Mouse (Mus musculus) limb, embryonic 10.5 days (tissue): Measurements from ENCODE around the gene Etl4. TPM values are rescaled to one million over a fixed set of nuclear protein-coding genes. Genes with fewer than 3 reads are reported as not detected.

Source experiments
- DNase-seq: peaks from one replicate; pipeline ENCODE4 v3.0.0-alpha.2; 2017; ENCODE audit warnings: low spot score
- H3K27ac ChIP-seq: fragments of 300-500 bp; sonication (generic); 2 replicates; pipeline ENCODE4 v1.5.1; 2016; ENCODE audit warnings: mild to moderate bottlenecking
- H3K27me3 ChIP-seq: fragments of 300-500 bp; sonication (generic); 2 replicates; pipeline ENCODE4 v1.6.1; 2016; ENCODE audit warnings: low read depth, mild to moderate bottlenecking; ENCODE audit not compliant: poor library complexity, severe bottlenecking
- H3K36me3 ChIP-seq: fragments of 300-500 bp; sonication (generic); 2 replicates; pipeline ENCODE4 v1.6.1; 2016; ENCODE audit warnings: mild to moderate bottlenecking, moderate library complexity
- H3K4me1 ChIP-seq: fragments of 300-500 bp; sonication (generic); 2 replicates; pipeline ENCODE4 v1.6.1; 2016
- H3K4me3 ChIP-seq: fragments of 300-500 bp; sonication (generic); 2 replicates; pipeline ENCODE4 v1.5.1; 2016; ENCODE audit warnings: mild to moderate bottlenecking, moderate library complexity
- H3K9me3 ChIP-seq: fragments of 300-500 bp; sonication (generic); replicated peaks from 2 replicates; pipeline ENCODE4 v1.6.1; 2016; ENCODE audit warnings: mild to moderate bottlenecking
- WGBS: fragments of 180-500 bp; shearing (Covaris S2); methylation state at CpG from one replicate; pipeline ENCODE4 v1.1.7; 2016; 5-methylcytosine and 5-hydroxymethylcytosine counted together
- polyA plus RNA-seq: library from polyadenylated mRNA; unstranded; fragments of >200 nt; fragmentation: Nextera tagmentation; extraction: Ambion mirVana; gene quantifications from 2 replicates; pipeline ENCODE4 v1.2.1, GENCODE M21; 2016

Gene Etl4
- polyA plus RNA-seq, 1 experiment from 2014 or later = 13.5 TPM

DNA sequence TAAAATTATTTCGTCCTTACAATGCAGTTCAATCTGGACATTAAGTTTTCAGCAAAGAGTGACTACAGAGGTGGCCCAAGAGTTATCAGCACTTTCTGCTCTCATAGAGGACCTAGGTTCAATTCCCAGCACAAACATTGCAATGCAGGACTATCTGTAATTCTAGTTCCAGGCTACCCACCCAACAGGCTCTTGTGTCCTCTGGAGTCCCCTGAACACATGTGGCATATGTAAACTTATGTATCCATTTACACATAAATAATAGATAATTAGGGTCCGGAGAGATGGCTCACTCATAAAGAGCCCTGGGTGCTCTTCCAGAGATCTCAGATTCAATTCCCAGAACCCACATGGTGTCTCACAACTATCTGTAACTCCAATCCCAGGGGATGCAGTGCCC is 533.2 kb downstream of the Etl4 start:
- Histone ChIP-seq H3K27ac (no peak overlapping the region), H3K9me3 (no peaks in the 10 kb centered on the region), H3K36me3 (no peaks in the 10 kb centered on the region), H3K27me3 (no peaks in the 10 kb centered on the region), H3K4me1 (peaks cover 7% of the 10 kb centered on the region), H3K4me3 (no peak overlapping the region)
- WGBS = 85% methylated on average over 2 of the region's 2 CpGs
- DNase-seq = no peak

GRCm38 (mm10) chr2:20443671-20444440 is 534.3 kb downstream of the Etl4 start:
- 44% methylated on average over 10 of the region's 10 CpGs for WGBS
- H3K4me3 ChIP-seq = no peak overlapping the region
- no peaks in the 10 kb centered on the region for H3K36me3 ChIP-seq
- no peaks in the 10 kb centered on the region for H3K9me3 ChIP-seq
- H3K27ac ChIP-seq = peak overlapping the region; percentile 56; the same call in 1 of the 2 replicates
- H3K27me3 ChIP-seq = no peaks in the 10 kb centered on the region
- no peak for DNase-seq
- peaks cover 7% of the 10 kb centered on the region for H3K4me1 ChIP-seq

DNA sequence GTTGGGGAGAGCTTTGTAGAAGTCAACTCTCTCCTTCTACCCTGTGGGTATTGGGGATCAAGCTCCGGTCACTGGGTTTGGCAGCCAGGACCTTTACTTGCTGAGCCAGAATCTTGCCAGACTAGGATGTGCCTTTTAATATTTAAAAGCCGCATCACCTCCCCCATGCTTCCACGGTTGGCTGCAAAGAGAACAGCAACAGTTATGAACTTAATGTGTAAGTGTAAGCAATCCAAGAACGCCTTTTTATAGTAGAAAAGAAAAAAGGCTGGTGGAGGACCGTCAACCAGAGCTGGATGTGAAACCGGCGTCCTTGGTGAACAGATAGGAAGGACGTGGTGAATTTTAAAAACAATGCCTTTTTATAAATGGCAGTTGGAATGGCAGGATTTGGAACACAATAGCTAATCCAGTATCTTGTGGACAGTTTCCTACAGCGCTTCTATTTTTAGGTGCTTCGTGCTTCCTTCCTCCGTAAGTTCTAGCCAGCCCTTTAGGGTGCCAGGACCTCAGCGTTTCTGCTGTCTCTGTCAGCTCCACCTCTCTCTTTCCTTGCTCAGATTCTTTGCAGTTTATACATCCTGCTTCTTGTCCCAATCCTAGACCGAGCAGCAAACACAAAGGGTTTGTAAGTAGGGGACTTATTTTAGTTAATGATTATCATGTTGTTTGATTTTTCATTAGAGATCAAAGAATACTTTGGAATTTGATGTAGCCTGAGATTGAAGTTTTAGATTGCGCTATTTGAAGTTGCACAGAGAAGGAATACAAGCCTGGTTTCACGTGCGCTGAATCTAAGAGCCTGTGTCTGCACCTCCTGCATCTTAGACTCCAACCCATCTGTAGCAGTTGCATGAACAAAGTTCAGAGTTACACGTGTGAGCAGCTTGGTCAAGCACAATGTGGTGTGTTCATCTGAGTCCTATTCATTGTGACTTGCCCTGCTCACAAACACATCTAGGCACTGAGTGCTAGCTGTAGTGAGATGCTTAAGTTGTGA is 535.9 kb downstream of the Etl4 start:
- H3K27me3 ChIP-seq = no peaks in the 10 kb centered on the region
- 84% methylated on average over 17 of the region's 17 CpGs for WGBS
- H3K4me3 ChIP-seq = no peak overlapping the region
- no peak for DNase-seq
- H3K36me3 ChIP-seq = no peaks in the 10 kb centered on the region
- no peaks in the 10 kb centered on the region for H3K9me3 ChIP-seq
- H3K4me1 ChIP-seq = peaks cover 7% of the 10 kb centered on the region
- H3K27ac ChIP-seq = no peak overlapping the region

DNA sequence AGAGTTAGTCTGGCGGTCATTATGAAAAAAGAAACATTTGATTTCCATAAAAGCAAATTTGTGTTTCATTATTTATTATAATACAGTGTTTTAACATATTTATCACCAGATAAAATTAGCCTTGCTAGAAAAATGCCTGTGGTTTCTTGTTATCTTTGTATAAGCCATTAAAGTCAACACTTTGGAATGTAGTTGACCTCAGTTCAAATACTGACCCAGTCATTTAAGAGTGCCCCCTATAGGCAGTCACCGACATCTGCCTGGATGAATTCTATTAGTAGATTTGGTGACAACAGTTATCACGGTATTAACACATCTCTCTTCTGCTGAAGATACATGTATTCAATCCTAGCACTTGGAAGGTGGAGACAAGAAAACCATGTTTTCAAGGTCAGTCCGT is 536.6 kb downstream of the Etl4 start:
- H3K36me3 ChIP-seq = no peaks in the 10 kb centered on the region
- no peak for DNase-seq
- H3K27me3 ChIP-seq = no peaks in the 10 kb centered on the region
- H3K4me3 ChIP-seq = no peak overlapping the region
- no peak overlapping the region for H3K27ac ChIP-seq
- WGBS = 86% methylated on average over 4 of the region's 4 CpGs
- peaks cover 7% of the 10 kb centered on the region for H3K4me1 ChIP-seq
- no peaks in the 10 kb centered on the region for H3K9me3 ChIP-seq

- Histone ChIP-seq H3K4me1 (no peaks in the 10 kb centered on the region), H3K4me3 (no peak overlapping the region), H3K9me3 (no peaks in the 10 kb centered on the region), H3K36me3 (no peaks in the 10 kb centered on the region), H3K27me3 (no peaks in the 10 kb centered on the region), H3K27ac (no peak overlapping the region)
- 55% methylated on average over 3 of the region's 3 CpGs for WGBS
- DNase-seq = no peak
Measured at GRCm38 (mm10) chr2:20450945-20451344, 541.4 kb downstream of the Etl4 start.

DNA sequence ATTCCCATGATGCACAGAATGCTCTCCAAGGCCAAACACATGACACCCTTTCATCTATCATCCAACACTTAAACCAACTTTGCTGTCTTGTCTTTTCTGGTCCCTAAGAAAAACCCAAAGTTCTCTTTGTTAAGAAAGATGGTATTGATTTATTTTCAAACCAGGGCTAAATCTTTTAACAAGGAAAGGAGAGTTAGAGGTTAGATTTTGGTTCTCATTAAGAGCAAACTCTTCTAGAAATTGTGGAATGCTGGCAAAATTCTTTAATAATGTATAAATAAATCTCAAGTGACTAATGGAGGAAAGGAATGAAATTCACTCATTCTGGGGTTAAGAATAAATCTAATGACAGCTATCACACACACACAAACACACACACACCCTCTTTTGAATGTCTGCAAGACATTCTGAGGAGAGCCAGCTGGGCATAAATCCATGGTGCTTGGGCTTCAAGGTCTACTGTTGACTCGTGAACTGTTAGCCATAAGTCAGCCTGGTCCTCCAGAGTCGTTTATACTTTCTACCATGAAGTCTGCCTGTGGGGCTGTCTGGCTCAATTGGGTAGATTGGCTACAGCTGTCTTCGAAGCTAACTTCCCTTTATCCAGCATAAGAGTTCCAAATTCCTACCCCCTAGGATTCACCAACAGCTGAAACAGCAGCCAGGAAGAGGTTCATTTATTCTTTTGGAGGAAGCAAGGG is 544.1 kb downstream of the Etl4 start:
- WGBS = 50% methylated on average over 3 of the region's 3 CpGs
- H3K9me3 ChIP-seq = no peaks in the 10 kb centered on the region
- no peak for DNase-seq

DNA sequence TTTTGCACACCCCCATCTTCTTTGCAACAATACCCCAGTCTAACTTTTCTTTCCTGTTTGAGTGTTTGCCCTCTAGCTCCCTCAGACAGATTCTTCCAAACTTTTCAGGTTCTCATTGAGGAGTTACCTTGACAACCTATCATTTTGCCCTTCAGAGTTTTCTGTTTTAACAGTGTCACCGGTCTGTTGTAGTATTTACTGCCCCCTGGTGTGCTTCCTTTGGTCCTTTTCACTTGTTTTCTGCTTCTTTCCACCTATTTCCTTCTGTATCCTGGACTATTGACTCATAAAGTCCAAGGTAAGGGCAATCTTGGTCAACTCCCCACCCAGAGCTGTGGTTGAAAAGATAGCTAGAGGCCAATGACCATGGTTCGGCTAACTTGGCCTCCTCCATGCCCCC is 569.6 kb downstream of the Etl4 start:
- WGBS = 84% methylated on average over 2 of the region's 2 CpGs
- H3K27ac ChIP-seq = no peak overlapping the region
- H3K9me3 ChIP-seq = no peaks in the 10 kb centered on the region
- no peak for DNase-seq
- H3K27me3 ChIP-seq = no peaks in the 10 kb centered on the region
- no peaks in the 10 kb centered on the region for H3K4me1 ChIP-seq
- no peak overlapping the region for H3K4me3 ChIP-seq
- H3K36me3 ChIP-seq = no peaks in the 10 kb centered on the region

More for the DNA sequence above, 544.1 kb downstream of the Etl4 start:
- Histone ChIP-seq H3K27ac (no peak overlapping the region), H3K4me1 (no peaks in the 10 kb centered on the region), H3K27me3 (no peaks in the 10 kb centered on the region), H3K4me3 (no peak overlapping the region), H3K36me3 (no peaks in the 10 kb centered on the region)

DNA sequence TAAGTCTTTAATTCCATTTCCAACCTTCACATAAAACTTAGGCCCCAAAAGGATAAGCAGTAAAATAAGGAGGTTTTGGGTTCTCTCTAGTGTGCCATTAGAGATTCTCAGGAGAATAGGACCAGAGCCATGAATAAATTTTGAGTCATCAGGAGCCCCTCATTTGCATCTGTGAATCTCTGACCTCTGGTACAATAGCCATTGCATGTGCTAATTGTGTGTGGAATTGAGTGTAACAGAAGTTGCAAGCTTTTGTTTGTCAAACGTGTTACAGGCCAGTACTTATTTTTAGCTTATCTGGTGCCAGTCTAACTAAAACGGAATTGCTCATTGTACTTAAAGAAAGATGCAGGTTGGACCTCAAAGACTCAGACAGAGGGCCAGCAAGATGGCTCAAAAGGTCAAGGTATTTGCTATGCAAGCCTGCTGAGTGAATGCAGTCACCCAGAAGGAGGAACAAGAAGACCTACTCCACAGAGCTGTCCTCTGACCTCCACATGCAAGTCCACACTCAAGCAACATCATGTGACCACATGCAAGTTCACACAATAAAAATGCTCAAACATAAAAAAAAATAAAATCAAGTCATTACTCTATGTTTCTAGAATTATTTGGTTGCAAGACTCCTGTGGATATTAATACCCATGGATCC is 576.7 kb downstream of the Etl4 start:
- Histone ChIP-seq H3K27me3 (no peaks in the 10 kb centered on the region), H3K36me3 (no peaks in the 10 kb centered on the region), H3K9me3 (no peaks in the 10 kb centered on the region), H3K4me3 (no peak overlapping the region), H3K27ac (no peak overlapping the region), H3K4me1 (no peaks in the 10 kb centered on the region)
- no peak for DNase-seq
- WGBS = 51% methylated on average over 2 of the region's 2 CpGs

- no peak overlapping the region for H3K4me3 ChIP-seq
- no peaks in the 10 kb centered on the region for H3K9me3 ChIP-seq
- no peaks in the 10 kb centered on the region for H3K4me1 ChIP-seq
- H3K27ac ChIP-seq = no peak overlapping the region
- 89% methylated on average over 3 of the region's 3 CpGs for WGBS
- no peaks in the 10 kb centered on the region for H3K36me3 ChIP-seq
- no peak for DNase-seq
- H3K27me3 ChIP-seq = no peaks in the 10 kb centered on the region
Measured at GRCm38 (mm10) chr2:20489090-20489489, 579.5 kb downstream of the Etl4 start.

GRCm38 (mm10) chr2:20492125-20492524 is 582.5 kb downstream of the Etl4 start:
- Histone ChIP-seq H3K36me3 (no peaks in the 10 kb centered on the region), H3K9me3 (no peaks in the 10 kb centered on the region)

GRCm38 (mm10) chr2:20493806-20494205 is 584.2 kb downstream of the Etl4 start:
- H3K27ac ChIP-seq = no peak overlapping the region
- no peak overlapping the region for H3K4me3 ChIP-seq
- no peaks in the 10 kb centered on the region for H3K9me3 ChIP-seq
- no peaks in the 10 kb centered on the region for H3K36me3 ChIP-seq
- 95% methylated on average over 2 of the region's 2 CpGs for WGBS
- peaks cover 7% of the 10 kb centered on the region for H3K4me1 ChIP-seq
- H3K27me3 ChIP-seq = no peaks in the 10 kb centered on the region
- DNase-seq = no peak

More at GRCm38 (mm10) chr2:20492125-20492524, 582.5 kb downstream of the Etl4 start:
- Histone ChIP-seq H3K4me3 (no peak overlapping the region), H3K27ac (no peak overlapping the region), H3K4me1 (peaks cover 7% of the 10 kb centered on the region), H3K27me3 (no peaks in the 10 kb centered on the region)
- no peak for DNase-seq
- 59% methylated on average over 2 of the region's 2 CpGs for WGBS

- no peaks in the 10 kb centered on the region for H3K27me3 ChIP-seq
- 40% methylated on average over 3 of the region's 3 CpGs for WGBS
- no peaks in the 10 kb centered on the region for H3K36me3 ChIP-seq
- peaks cover 7% of the 10 kb centered on the region for H3K4me1 ChIP-seq
- no peak overlapping the region for H3K27ac ChIP-seq
- no peaks in the 10 kb centered on the region for H3K9me3 ChIP-seq
- DNase-seq = peak; percentile 64
- H3K4me3 ChIP-seq = no peak overlapping the region
Measured at GRCm38 (mm10) chr2:20494666-20495065, 585.1 kb downstream of the Etl4 start.
